Mouse (Mus musculus): Measurements from ENCODE around the gene Cacnb2.

Cacnb2 gene

DNA sequence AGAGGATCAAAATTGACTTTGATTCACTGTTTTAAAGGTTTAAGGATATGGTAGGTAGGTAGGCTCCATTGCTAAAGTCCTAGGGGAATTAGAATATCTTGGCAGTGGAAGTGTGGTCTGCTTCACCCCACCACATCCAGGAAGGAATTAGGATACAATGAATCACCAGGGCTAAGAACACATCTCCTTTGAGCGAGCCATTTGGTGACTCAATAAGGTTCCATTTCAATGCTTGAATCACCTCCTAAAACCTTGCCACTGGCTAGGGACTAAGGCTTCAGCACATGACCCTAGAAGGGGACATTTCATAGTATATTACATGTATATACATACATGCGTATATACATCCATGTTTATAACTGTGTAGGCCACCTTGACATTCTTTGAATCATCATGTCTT is 30.3 kb downstream of the Cacnb2 start:
- Histone ChIP-seq H3K4me3 (replicated peaks; ENCODE audit: low read length) (no peak overlapping the region), H3K4me1 (replicated peaks; ENCODE audit: low read depth, low read length) (no peaks in the 10 kb centered on the region), H3K27me3 (ENCODE audit: insufficient read depth, low read length) (no peaks in the 10 kb centered on the region), H3K9me3 (ENCODE audit: low read length) (no peaks in the 10 kb centered on the region), H3K36me3 (ENCODE audit: insufficient read depth, low read length) (no peaks in the 10 kb centered on the region)
- no peak for TF ChIP-seq NANOG (IDR thresholded peaks at IDR 0.05; ENCODE audit: borderline replicate concordance, low read length)
- no peak for TF ChIP-seq CTCF (conservative IDR thresholded peaks at IDR 0.05; ENCODE audit: low read length)
- TF ChIP-seq POU5F1 (IDR thresholded peaks at IDR 0.05; ENCODE audit: borderline replicate concordance, low read length), result no peak

- Histone ChIP-seq H3K27me3 (ENCODE audit: insufficient read depth, low read length) (no peaks in the 10 kb centered on the region), H3K4me3 (replicated peaks; ENCODE audit: low read length) (no peak overlapping the region), H3K36me3 (ENCODE audit: insufficient read depth, low read length) (no peaks in the 10 kb centered on the region), H3K9me3 (ENCODE audit: low read length) (no peaks in the 10 kb centered on the region), H3K4me1 (replicated peaks; ENCODE audit: low read depth, low read length) (no peaks in the 10 kb centered on the region)
- TF ChIP-seq NANOG (IDR thresholded peaks at IDR 0.05; ENCODE audit: borderline replicate concordance, low read length), result no peak
- TF ChIP-seq POU5F1 (IDR thresholded peaks at IDR 0.05; ENCODE audit: borderline replicate concordance, low read length), result no peak
- TF ChIP-seq CTCF (conservative IDR thresholded peaks at IDR 0.05; ENCODE audit: low read length), result no peak
Measured at GRCm38 (mm10) chr2:14639266-14639665, 36.4 kb downstream of the Cacnb2 start.

DNA sequence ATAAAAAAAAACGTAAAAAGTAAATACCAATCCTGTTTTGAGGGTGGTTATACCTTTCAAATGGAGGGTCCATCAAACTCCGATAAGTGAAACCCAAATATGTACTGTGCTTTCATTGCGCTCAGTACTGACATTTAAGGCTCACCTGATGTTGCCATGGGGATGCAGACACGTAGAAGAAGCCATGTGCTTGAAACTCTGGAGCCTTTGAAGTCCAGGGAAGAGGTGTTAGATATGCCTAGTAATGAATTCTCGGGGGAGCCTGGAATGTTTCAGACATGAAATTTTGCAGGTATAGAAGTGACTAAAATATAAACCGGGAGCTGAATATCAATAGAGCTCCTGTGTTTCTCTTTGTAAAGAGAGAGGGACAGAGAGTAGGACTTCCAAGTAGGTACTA is 37.0 kb downstream of the Cacnb2 start:
- H3K36me3 ChIP-seq (ENCODE audit: insufficient read depth, low read length), result no peaks in the 10 kb centered on the region
- no peaks in the 10 kb centered on the region for H3K4me1 ChIP-seq (replicated peaks; ENCODE audit: low read depth, low read length)
- TF ChIP-seq CTCF (conservative IDR thresholded peaks at IDR 0.05; ENCODE audit: low read length) (no peak), POU5F1 (IDR thresholded peaks at IDR 0.05; ENCODE audit: borderline replicate concordance, low read length) (no peak), NANOG (IDR thresholded peaks at IDR 0.05; ENCODE audit: borderline replicate concordance, low read length) (no peak)
- H3K9me3 ChIP-seq (ENCODE audit: low read length), result no peaks in the 10 kb centered on the region
- no peak overlapping the region for H3K4me3 ChIP-seq (replicated peaks; ENCODE audit: low read length)
- no peaks in the 10 kb centered on the region for H3K27me3 ChIP-seq (ENCODE audit: insufficient read depth, low read length)

DNA sequence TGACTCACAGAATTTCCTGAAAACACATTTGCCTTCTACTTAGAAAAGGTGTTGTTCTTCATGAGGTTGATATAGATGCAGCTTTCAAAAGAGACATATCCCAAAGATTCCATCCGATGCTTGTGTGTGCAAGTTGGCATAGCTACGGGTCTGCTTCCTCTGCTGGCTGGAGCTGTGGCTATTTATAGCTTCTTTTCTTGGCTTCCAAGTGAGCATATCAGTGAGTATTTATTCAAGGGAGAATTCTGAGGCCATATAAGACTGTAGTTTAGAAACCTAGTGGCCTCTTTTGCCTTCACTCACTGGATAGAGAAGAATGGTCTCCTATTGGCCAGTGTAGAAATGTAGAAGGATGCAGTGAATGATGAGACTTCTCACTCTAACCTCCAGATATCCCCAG is 38.2 kb downstream of the Cacnb2 start:
- Histone ChIP-seq H3K36me3 (ENCODE audit: insufficient read depth, low read length) (no peaks in the 10 kb centered on the region), H3K9me3 (ENCODE audit: low read length) (no peaks in the 10 kb centered on the region), H3K4me3 (replicated peaks; ENCODE audit: low read length) (no peak overlapping the region), H3K27me3 (ENCODE audit: insufficient read depth, low read length) (no peaks in the 10 kb centered on the region), H3K4me1 (replicated peaks; ENCODE audit: low read depth, low read length) (no peaks in the 10 kb centered on the region)
- TF ChIP-seq POU5F1 (IDR thresholded peaks at IDR 0.05; ENCODE audit: borderline replicate concordance, low read length), result no peak
- no peak for TF ChIP-seq CTCF (conservative IDR thresholded peaks at IDR 0.05; ENCODE audit: low read length)
- no peak for TF ChIP-seq NANOG (IDR thresholded peaks at IDR 0.05; ENCODE audit: borderline replicate concordance, low read length)

DNA sequence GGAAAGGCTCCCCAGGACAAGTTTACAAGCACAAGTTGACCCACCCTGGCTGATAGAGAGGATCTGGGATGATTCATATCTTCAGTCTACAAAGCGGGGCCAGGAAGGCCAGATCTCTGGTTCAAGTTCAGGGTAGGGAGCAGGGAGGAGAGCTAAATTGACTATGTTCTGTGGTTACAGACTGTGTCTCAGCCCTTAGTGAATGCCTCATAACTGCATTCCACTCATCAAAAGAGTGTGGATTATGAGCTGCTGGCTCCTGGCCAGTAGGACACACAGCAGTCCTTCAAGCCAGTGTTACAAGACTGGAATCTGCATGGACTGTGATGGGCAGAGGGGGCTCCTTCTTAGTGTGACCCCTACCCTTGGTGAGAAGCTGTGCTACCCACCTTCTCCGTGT is 48.4 kb downstream of the Cacnb2 start:
- Histone ChIP-seq H3K4me1 (replicated peaks; ENCODE audit: low read depth, low read length) (no peaks in the 10 kb centered on the region), H3K36me3 (ENCODE audit: insufficient read depth, low read length) (no peaks in the 10 kb centered on the region), H3K27me3 (ENCODE audit: insufficient read depth, low read length) (no peaks in the 10 kb centered on the region), H3K4me3 (replicated peaks; ENCODE audit: low read length) (no peak overlapping the region), H3K9me3 (ENCODE audit: low read length) (no peaks in the 10 kb centered on the region)
- TF ChIP-seq NANOG (IDR thresholded peaks at IDR 0.05; ENCODE audit: borderline replicate concordance, low read length) (no peak), CTCF (conservative IDR thresholded peaks at IDR 0.05; ENCODE audit: low read length) (no peak), POU5F1 (IDR thresholded peaks at IDR 0.05; ENCODE audit: borderline replicate concordance, low read length) (no peak)

GRCm38 (mm10) chr2:14656673-14657072 is 53.8 kb downstream of the Cacnb2 start:
- no peaks in the 10 kb centered on the region for H3K27me3 ChIP-seq (ENCODE audit: insufficient read depth, low read length)
- TF ChIP-seq POU5F1 (IDR thresholded peaks at IDR 0.05; ENCODE audit: borderline replicate concordance, low read length), result no peak
- no peak for TF ChIP-seq CTCF (conservative IDR thresholded peaks at IDR 0.05; ENCODE audit: low read length)
- no peak for TF ChIP-seq NANOG (IDR thresholded peaks at IDR 0.05; ENCODE audit: borderline replicate concordance, low read length)
- no peak overlapping the region for H3K4me3 ChIP-seq (replicated peaks; ENCODE audit: low read length)
- H3K9me3 ChIP-seq (ENCODE audit: low read length), result no peaks in the 10 kb centered on the region
- no peaks in the 10 kb centered on the region for H3K36me3 ChIP-seq (ENCODE audit: insufficient read depth, low read length)
- H3K4me1 ChIP-seq (replicated peaks; ENCODE audit: low read depth, low read length), result no peaks in the 10 kb centered on the region

GRCm38 (mm10) chr2:14657205-14657844 is 54.4 kb downstream of the Cacnb2 start:
- Histone ChIP-seq H3K4me3 (replicated peaks; ENCODE audit: low read length) (no peak overlapping the region), H3K9me3 (ENCODE audit: low read length) (no peaks in the 10 kb centered on the region), H3K27me3 (ENCODE audit: insufficient read depth, low read length) (no peaks in the 10 kb centered on the region), H3K36me3 (ENCODE audit: insufficient read depth, low read length) (no peaks in the 10 kb centered on the region), H3K4me1 (replicated peaks; ENCODE audit: low read depth, low read length) (no peaks in the 10 kb centered on the region)
- TF ChIP-seq POU5F1 (IDR thresholded peaks at IDR 0.05; ENCODE audit: borderline replicate concordance, low read length), result no peak
- no peak for TF ChIP-seq CTCF (conservative IDR thresholded peaks at IDR 0.05; ENCODE audit: low read length)
- no peak for TF ChIP-seq NANOG (IDR thresholded peaks at IDR 0.05; ENCODE audit: borderline replicate concordance, low read length)

- H3K4me1 ChIP-seq (replicated peaks; ENCODE audit: low read depth, low read length), result peaks cover 5% of the 10 kb centered on the region; the same call in 1 of the 2 replicates
- no peak overlapping the region for H3K4me3 ChIP-seq (replicated peaks; ENCODE audit: low read length)
- H3K9me3 ChIP-seq (ENCODE audit: low read length), result no peaks in the 10 kb centered on the region
- TF ChIP-seq POU5F1 (IDR thresholded peaks at IDR 0.05; ENCODE audit: borderline replicate concordance, low read length) (no peak), NANOG (IDR thresholded peaks at IDR 0.05; ENCODE audit: borderline replicate concordance, low read length) (no peak; the same call in 1 of the 2 replicates), CTCF (conservative IDR thresholded peaks at IDR 0.05; ENCODE audit: low read length) (no peak)
- H3K27me3 ChIP-seq (ENCODE audit: insufficient read depth, low read length), result no peaks in the 10 kb centered on the region
- H3K36me3 ChIP-seq (ENCODE audit: insufficient read depth, low read length), result no peaks in the 10 kb centered on the region
Measured at GRCm38 (mm10) chr2:14665213-14665612, 62.3 kb downstream of the Cacnb2 start.

DNA sequence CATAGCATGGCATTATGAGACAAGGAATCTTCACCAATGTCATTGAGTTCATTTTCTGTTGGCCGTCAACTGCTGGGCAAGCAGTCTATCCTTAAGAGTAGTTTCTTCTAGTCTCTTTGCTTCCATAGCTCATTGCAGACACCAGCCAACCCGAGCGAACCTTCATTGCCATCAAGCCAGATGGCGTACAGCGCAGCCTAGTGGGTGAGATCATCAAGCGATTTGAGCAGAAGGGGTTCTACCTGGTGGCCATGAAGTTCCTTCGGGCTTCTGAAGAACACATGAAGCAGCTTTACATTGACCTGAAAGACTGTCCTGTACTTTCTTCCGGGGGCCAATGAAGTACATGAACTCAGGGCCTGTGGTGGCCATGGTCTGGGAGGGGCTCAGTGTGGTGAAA is 69.2 kb downstream of the Cacnb2 start:
- Histone ChIP-seq H3K4me3 (replicated peaks; ENCODE audit: low read length) (no peak overlapping the region), H3K4me1 (replicated peaks; ENCODE audit: low read depth, low read length) (no peaks in the 10 kb centered on the region), H3K36me3 (ENCODE audit: insufficient read depth, low read length) (no peaks in the 10 kb centered on the region), H3K9me3 (ENCODE audit: low read length) (no peaks in the 10 kb centered on the region), H3K27me3 (ENCODE audit: insufficient read depth, low read length) (no peaks in the 10 kb centered on the region)
- TF ChIP-seq NANOG (IDR thresholded peaks at IDR 0.05; ENCODE audit: borderline replicate concordance, low read length), result no peak
- TF ChIP-seq CTCF (conservative IDR thresholded peaks at IDR 0.05; ENCODE audit: low read length), result no peak

All from E14TG2a.4 (cell line).